Mouse (Mus musculus) erythroblast, embryonic 14.5 days (primary cell): ENCODE data around the gene Nckipsd.

Source experiments
- GATA1 ChIP-seq: IDR thresholded peaks from 2 replicates; pipeline ENCODE4 v1.6.1; 2012; ENCODE audit warnings: low read length, inconsistent platforms, mixed read lengths
- TAL1 ChIP-seq: IDR thresholded peaks from 3 replicates; pipeline ENCODE4 v1.6.1; 2012; ENCODE audit warnings: low read length, inconsistent platforms, mixed read lengths

DNA sequence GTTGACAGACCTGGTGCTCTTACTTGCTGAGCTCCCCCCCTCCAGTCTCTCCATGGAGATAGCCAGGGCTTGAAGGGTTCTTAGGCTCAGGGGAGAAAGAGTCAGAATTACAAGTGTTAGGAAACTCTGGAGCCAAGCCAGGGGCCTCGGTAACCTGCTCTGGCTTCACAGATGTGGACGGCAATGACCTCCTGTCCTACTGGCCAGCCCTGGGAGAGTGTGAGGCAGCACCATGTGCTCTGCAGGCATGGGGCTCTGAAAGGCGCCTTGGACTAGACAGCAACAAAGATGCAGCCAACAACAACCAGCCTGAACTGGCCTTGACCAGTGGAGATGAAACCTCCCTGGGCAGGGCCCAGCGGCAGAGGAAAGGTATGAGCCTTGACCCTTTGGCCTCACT, 39.2 kb downstream of the Nckipsd start:
- TF ChIP-seq TAL1 (no peak), GATA1 (no peak)
